Mouse (Mus musculus) midbrain, postnatal 0 days (tissue): ENCODE results near the gene Gm17655. TPM values are rescaled to one million over a fixed set of nuclear protein-coding genes. Genes with fewer than 3 reads are reported as not detected.

Experiments
- ATAC-seq: fragments of 200-750 bp; cut with Nextera tagmentation; 2 replicates; pipeline ENCODE4 v1.8.0; 2017; ENCODE audit warnings: moderate number of reproducible peaks, mild to moderate bottlenecking, moderate TSS enrichment, moderate library complexity; ENCODE audit not compliant: low FRiP score
- DNase-seq: peaks from one replicate; pipeline ENCODE4 v3.0.0-alpha.2; 2015; ENCODE audit warnings: low spot score
- H3K27ac ChIP-seq: fragments of 300-500 bp; sonication (generic); 2 replicates; pipeline ENCODE4 v1.5.1; 2014; ENCODE audit warnings: low read depth, mild to moderate bottlenecking, low read length, mixed read lengths
- H3K27me3 ChIP-seq: fragments of 300-500 bp; sonication (generic); 2 replicates; pipeline ENCODE4 v1.6.1; 2014; ENCODE audit warnings: low read length, control low read depth, mixed read lengths; ENCODE audit not compliant: insufficient read depth
- H3K36me3 ChIP-seq: fragments of 300-500 bp; sonication (generic); 2 replicates; pipeline ENCODE4 v1.6.1; 2014; ENCODE audit warnings: low read length, control low read depth, mixed read lengths; ENCODE audit not compliant: insufficient read depth
- H3K4me1 ChIP-seq: fragments of 300-500 bp; sonication (generic); 2 replicates; pipeline ENCODE4 v1.6.1; 2014; ENCODE audit warnings: mild to moderate bottlenecking, control low read depth, antibody characterized with exemption, low read length, mixed read lengths; ENCODE audit not compliant: insufficient read depth
- H3K4me2 ChIP-seq: fragments of 300-500 bp; sonication (generic); 2 replicates; pipeline ENCODE4 v1.6.1; 2014; ENCODE audit warnings: low read depth, mild to moderate bottlenecking, low read length, mixed read lengths; ENCODE audit not compliant: poor library complexity, severe bottlenecking
- H3K4me3 ChIP-seq: fragments of 300-500 bp; sonication (generic); 2 replicates; pipeline ENCODE4 v1.5.1; 2014; ENCODE audit warnings: low read depth, mild to moderate bottlenecking, low read length, moderate library complexity
- H3K9ac ChIP-seq: fragments of 300-500 bp; sonication (generic); replicated peaks from 2 replicates; pipeline ENCODE4 v1.6.1; 2014; ENCODE audit warnings: mild to moderate bottlenecking, low read length, moderate library complexity, mixed read lengths; ENCODE audit not compliant: poor library complexity, severe bottlenecking
- H3K9me3 ChIP-seq: fragments of 300-500 bp; sonication (generic); 2 replicates; pipeline ENCODE4 v1.6.1; 2016; ENCODE audit warnings: low read length, control low read depth
- CTCF ChIP-seq: IDR thresholded peaks from 2 replicates; pipeline ENCODE4 v1.5.1; 2016; ENCODE audit warnings: antibody characterized with exemption, mild to moderate bottlenecking
- WGBS: fragments of 180-500 bp; shearing (Covaris S2); extraction: QIAGEN DNeasy Blood & Tissue Kit; methylation state at CpG from one replicate; pipeline ENCODE4 v1.1.7; 2014; 5-methylcytosine and 5-hydroxymethylcytosine counted together
- polyA plus RNA-seq: library from polyadenylated mRNA; unstranded; fragments of >200 nt; fragmentation: Nextera tagmentation; extraction: Ambion mirVana; gene quantifications from 2 replicates; pipeline ENCODE4 v1.2.1, GENCODE M21; 2015
- total RNA-seq: library from RNA; depleted of rRNA; stranded (reverse); fragments of >200 nt; gene quantifications from 2 replicates; pipeline ENCODE4 v1.2.3, GENCODE M21; 2014

Gene Gm17655
- total and polyA plus RNA-seq, 2 experiments from 2014 or later = 2.8 TPM; not detected in 1

DNA sequence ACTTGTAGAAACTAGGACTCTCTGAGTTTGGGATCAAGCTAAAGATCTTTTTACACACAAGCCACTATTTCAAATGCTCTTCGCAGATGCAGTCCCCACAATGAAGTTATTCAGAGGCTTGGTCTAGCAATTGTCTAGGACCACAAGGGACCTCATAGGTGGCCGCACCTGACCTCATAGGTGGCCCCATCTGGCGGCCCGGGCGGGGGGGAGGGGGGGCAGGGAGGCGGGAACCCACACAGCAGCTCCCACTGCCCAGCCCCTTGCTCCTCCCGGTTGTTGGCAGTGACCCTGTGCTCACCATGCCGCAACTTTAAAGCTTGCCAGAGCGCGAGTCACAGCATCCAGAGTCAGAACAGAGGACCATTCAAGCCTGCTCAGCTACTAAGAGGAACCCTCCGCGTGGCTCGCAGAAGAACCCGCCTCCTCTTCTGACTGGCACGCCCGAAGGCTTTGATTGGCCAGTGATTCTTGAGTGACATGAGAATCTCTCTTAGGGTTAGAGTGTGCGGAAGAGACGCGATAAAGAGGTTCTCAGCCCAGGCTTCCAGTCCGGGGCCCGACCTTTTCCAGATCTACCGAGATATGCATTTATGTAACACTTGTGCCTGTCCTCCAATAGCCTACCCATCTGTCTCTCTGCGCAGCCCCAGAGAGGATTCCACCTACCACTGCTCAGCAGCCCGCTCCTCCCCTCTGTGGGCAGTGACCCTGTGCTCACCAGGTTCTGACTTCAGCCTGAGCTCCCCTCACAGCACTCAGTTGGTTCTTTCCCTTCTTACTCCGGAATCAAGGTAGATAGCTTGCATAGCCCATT, 21.9 kb upstream of the Gm17655 start, which contains the start of gene Gm35315:
Gm35315 (minus strand) TSS at position 391 of the 817 bp plus-strand sequence.
- peak; percentile 94 for DNase-seq
- 2% methylated on average over 25 of the region's 25 CpGs for WGBS
- H3K27me3 ChIP-seq = no peaks in the 10 kb centered on the region
- H3K27ac ChIP-seq = no peak within 1 kb of the TSS; the same call in 1 of the 2 replicates
- ATAC-seq = peak; percentile 94
- peak within 1 kb of the TSS; percentile 51 for H3K9ac ChIP-seq
- TF ChIP-seq CTCF = no peak
- peak within 1 kb of the TSS; percentile 83 for H3K4me2 ChIP-seq
- H3K9me3 ChIP-seq = no peaks in the 10 kb centered on the region
- peak within 1 kb of the TSS; percentile 48 for H3K4me3 ChIP-seq
- H3K36me3 ChIP-seq = no peaks in the 10 kb centered on the region
- no peaks in the 10 kb centered on the region for H3K4me1 ChIP-seq

DNA sequence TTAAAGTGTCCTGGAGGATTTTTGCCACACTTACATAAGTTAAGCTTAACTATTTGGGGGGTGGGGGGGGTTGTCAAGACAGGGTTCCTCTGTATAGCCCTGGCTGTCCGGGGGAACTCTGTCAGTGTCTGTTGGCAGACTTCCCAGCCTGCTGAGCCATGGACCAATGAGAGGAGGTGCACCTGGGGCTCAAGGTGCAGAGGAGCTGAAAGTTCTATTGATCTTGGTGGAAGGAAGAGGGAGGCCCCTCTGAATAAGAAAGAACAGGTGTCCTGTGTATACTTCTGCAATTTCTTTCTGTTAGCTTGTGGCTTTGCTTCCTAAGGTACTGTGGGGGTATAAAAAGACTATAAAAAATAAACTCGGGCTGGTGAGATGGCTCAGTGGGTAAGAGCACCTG, 19.2 kb upstream of the Gm17655 start:
- TF ChIP-seq CTCF = no peak
- WGBS = 80% methylated on average over 2 of the region's 2 CpGs
- Histone ChIP-seq H3K4me1 (no peaks in the 10 kb centered on the region), H3K27ac (no peak overlapping the region), H3K4me3 (no peak overlapping the region), H3K9me3 (no peaks in the 10 kb centered on the region), H3K9ac (no peak overlapping the region), H3K27me3 (no peaks in the 10 kb centered on the region), H3K36me3 (no peaks in the 10 kb centered on the region), H3K4me2 (no peak overlapping the region)
- ATAC-seq = no peak
- no peak for DNase-seq

DNA sequence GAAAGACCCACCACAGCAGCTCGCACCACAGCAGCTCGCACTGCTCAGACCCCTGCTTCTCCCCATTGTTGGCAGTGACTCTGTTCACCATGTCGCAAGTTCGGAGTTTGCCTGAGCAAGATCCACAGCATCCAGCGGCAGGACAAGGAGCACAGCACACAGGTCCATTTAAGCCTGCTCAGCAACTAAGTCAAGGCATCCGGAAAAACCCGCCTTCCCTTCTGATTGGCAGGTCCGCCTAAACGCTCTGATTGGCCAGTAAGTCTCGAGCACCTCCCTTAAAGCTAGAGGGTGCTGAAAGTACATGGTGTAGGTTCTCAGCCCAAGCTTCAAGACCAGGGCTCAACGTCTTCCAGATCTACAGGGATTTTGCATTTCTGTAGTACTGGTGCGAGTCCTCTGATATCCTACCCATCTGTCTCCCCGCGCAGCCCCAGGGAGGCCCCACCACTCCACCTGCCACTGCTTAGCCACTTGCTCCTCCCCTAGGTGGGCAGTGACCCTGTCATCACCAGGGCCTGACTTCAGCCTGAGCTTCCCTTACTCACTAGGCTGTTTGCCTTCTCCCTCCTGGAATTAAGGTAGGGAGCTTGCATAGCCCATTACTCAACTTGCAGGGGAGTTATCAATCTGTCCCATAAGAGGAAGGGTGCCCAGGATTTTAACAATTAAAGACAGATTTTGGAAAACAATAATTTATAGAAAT, 14.0 kb upstream of the Gm17655 start:
- ATAC-seq (no peak), DNase-seq (no peak)
- 44% methylated on average over 14 of the region's 14 CpGs for WGBS
- no peak overlapping the region for H3K4me3 ChIP-seq
- H3K9ac ChIP-seq = no peak overlapping the region
- no peak overlapping the region for H3K27ac ChIP-seq
- no peaks in the 10 kb centered on the region for H3K4me1 ChIP-seq
- no peaks in the 10 kb centered on the region for H3K36me3 ChIP-seq
- 0 out of 2 replicates have a peak, but pooled peaks cover 3% of the 10 kb centered on the region for H3K9me3 ChIP-seq
- H3K27me3 ChIP-seq = no peaks in the 10 kb centered on the region
- TF ChIP-seq CTCF = no peak
- H3K4me2 ChIP-seq = no peak overlapping the region

DNA sequence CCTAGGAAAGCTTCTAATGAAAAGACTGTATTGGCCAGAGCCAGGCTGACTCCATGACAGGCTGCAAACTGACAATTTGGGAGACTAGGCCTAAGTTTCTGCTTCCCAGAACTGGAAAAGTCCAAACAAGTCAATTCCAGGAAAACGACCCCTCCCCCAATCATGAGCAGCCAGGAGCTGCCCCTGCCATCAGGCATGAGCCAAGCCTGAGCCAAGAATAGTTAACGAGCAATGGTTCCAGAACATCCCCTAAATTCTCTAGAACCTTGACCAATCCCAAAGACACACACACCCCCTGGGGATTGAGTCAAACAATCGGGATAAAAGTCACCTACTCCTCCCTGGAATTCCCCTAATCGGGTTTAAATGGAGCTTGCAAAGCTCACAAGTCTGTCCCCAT, 10.6 kb upstream of the Gm17655 start:
- Histone ChIP-seq H3K27me3 (no peaks in the 10 kb centered on the region), H3K4me1 (no peaks in the 10 kb centered on the region), H3K27ac (no peak overlapping the region), H3K9ac (no peak overlapping the region), H3K4me2 (no peak overlapping the region), H3K9me3 (peaks cover 6% of the 10 kb centered on the region; the same call in 1 of the 2 replicates), H3K36me3 (no peaks in the 10 kb centered on the region), H3K4me3 (no peak overlapping the region)
- DNase-seq = no peak
- no peak for TF ChIP-seq CTCF
- WGBS = 84% methylated on average over 4 of the region's 4 CpGs
- no peak for ATAC-seq

DNA sequence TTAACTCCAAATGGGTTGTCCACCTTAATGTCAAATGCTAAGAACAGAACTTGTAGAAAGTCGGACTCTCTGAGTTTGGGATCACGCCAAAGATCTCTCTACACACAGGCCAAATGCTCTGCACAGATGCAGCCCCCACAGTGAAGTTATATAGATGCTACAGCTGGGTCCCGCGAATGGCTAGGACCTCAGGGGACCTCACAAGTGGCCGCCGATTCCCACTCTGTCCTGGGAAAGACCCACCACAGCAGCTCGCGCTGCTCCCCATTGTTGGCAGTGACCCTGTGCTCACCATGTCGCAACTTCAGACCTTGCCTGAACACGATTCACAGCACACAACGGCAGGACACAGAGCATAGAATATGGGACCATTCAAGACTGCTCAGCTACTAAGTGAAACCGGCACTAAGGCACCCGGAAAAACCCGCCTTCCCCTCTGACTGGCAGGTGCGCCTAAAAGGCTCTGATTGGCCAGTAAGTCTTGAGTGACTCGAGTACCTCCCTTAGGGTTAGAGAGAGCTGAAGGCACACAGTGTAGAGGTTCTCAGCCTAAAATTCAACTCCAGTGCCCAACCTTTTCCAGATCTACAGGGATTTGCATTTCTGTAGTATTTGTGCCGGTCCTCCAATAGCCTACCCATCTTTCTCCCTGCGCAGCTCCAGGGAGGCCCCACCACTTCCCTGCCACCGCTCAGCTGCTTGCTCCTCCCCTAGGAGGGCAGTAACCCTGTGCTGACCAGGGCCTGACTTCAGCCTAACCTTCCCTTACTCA, 14.5 kb downstream of the Gm17655 start:
- WGBS = 5% methylated on average over 19 of the region's 19 CpGs
- H3K4me1 ChIP-seq = no peaks in the 10 kb centered on the region
- 0 out of 2 replicates have a peak, but pooled peaks cover 5% of the 10 kb centered on the region for H3K9me3 ChIP-seq
- DNase-seq = peak; percentile 83
- no peak overlapping the region for H3K27ac ChIP-seq
- peak overlapping the region; percentile 46 for H3K4me2 ChIP-seq
- ATAC-seq = peak; percentile 95
- no peaks in the 10 kb centered on the region for H3K36me3 ChIP-seq
- H3K9ac ChIP-seq = 0 out of 2 replicates have a peak overlapping the region, but pooled peaks have one; percentile 14
- TF ChIP-seq CTCF = no peak
- no peaks in the 10 kb centered on the region for H3K27me3 ChIP-seq
- peak overlapping the region; percentile 37 for H3K4me3 ChIP-seq
